Mouse (Mus musculus) layer of hippocampus, adult 8-10 months (tissue): ENCODE results near the gene Cbwd1. TPM values are rescaled to one million over a fixed set of nuclear protein-coding genes. Genes with fewer than 3 reads are reported as not detected.

Experiments used
- DNase-seq, 2 experiments: peaks; one replicate each; pipeline ENCODE4 v3.0.0; 2022; ENCODE audit warnings: low spot score in 2 of 2
- total RNA-seq, 4 experiments: library from RNA; stranded (reverse); gene quantifications; 2 replicates each; pipeline ENCODE4 v1.2.4; 2022

Cbwd1 gene
- total RNA-seq, 4 experiments from 2014 or later: 13.4 to 18.0 (median 15.0) TPM

GRCm38 (mm10) chr19:24978852-24979842 lies 17.7 kb upstream of the Cbwd1 start:
- no peak for DNase-seq

- DNase-seq: no peak
These were observed 16.6 kb upstream of the Cbwd1 start for GRCm38 (mm10) chr19:24977991-24978390.

GRCm38 (mm10) chr19:24972701-24973390 lies 11.4 kb upstream of the Cbwd1 start:
- DNase-seq: no peak

GRCm38 (mm10) chr19:24971307-24971706 lies 9.9 kb upstream of the Cbwd1 start:
- no peak for DNase-seq

- no peak for DNase-seq
These were observed 5.5 kb upstream of the Cbwd1 start for GRCm38 (mm10) chr19:24966941-24967340.

GRCm38 (mm10) chr19:24966203-24966602 lies 4.8 kb upstream of the Cbwd1 start:
- no peak for DNase-seq

- DNase-seq: no peak
These were observed 2.9 kb downstream of the Cbwd1 start for GRCm38 (mm10) chr19:24958531-24958930.

GRCm38 (mm10) chr19:24945521-24946262 lies 15.7 kb downstream of the Cbwd1 start:
- no peak for DNase-seq

GRCm38 (mm10) chr19:24937084-24937483 lies 24.3 kb downstream of the Cbwd1 start:
- DNase-seq: no peak

- no peak for DNase-seq
These were observed 32.4 kb downstream of the Cbwd1 start for GRCm38 (mm10) chr19:24929041-24929440.

- no peak for DNase-seq
These were observed 40.5 kb downstream of the Cbwd1 start for GRCm38 (mm10) chr19:24920866-24921265.

GRCm38 (mm10) chr19:24908385-24909155 lies 52.8 kb downstream of the Cbwd1 start:
- no peak for DNase-seq

- no peak for DNase-seq
These were observed 53.8 kb downstream of the Cbwd1 start for GRCm38 (mm10) chr19:24907655-24908054.

- no peak for DNase-seq
These were observed 58.6 kb downstream of the Cbwd1 start for GRCm38 (mm10) chr19:24902821-24903220.

GRCm38 (mm10) chr19:24902256-24902655 lies 59.2 kb downstream of the Cbwd1 start:
- DNase-seq: no peak

- no peak for DNase-seq
These were observed 59.7 kb downstream of the Cbwd1 start for GRCm38 (mm10) chr19:24901666-24902065.

- DNase-seq: no peak
These were observed 60.7 kb downstream of the Cbwd1 start, which contains the start of gene Foxd4 for GRCm38 (mm10) chr19:24900581-24901220. Gene Foxd4, minus strand, starts transcription at chr19:24901197.

- no peak for DNase-seq
These were observed 61.5 kb downstream of the Cbwd1 start for GRCm38 (mm10) chr19:24899578-24900544.
